Mouse (Mus musculus) A20 (cell line): ENCODE data around the gene Nhej1.

ENCODE experiments used
- DNase-seq: peaks from one replicate; pipeline ENCODE4 v3.0.0-alpha.2; 2011; ENCODE audit warnings: low read depth, low spot score

The Nhej1 gene

DNA sequence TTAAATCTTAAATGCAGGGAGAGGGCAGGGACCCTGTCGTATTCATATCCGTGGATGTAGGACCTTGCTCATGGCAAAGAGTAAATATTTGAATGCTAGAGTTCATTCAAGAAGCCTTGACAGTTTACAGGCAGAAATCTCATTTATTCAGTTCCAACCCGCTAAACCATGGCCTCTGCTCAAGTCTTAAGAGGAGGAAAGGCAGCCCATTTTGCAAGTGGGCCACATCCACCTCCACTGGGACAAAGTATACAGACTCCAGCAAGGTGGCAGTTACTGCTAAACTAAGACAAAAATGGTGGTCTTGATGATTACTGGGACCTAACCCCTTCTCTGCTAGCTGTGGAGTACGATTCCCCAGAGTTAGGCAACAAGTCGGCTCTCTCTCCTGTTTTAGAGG lies 418 bp upstream of the Nhej1 start:
- no peak for DNase-seq

DNA sequence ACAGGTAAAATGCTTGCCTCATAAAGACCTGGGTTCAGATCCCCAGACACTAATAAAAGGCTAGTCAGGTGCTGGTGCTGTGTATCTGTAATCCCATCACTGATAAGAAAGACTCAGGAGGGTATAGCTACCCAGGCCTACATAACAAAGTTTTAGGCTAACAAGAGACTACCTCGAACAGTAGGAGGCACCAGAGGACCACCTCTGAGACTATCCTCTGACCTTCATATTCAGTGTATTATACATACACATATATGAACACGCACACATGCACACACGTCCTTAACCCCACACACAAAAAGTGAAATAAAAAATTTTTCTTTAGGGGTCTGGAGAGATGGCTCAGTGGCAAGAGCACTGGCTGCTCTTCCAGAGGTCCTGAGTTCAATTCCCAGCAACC lies 2.8 kb downstream of the Nhej1 start:
- peak; percentile 66 for DNase-seq

DNA sequence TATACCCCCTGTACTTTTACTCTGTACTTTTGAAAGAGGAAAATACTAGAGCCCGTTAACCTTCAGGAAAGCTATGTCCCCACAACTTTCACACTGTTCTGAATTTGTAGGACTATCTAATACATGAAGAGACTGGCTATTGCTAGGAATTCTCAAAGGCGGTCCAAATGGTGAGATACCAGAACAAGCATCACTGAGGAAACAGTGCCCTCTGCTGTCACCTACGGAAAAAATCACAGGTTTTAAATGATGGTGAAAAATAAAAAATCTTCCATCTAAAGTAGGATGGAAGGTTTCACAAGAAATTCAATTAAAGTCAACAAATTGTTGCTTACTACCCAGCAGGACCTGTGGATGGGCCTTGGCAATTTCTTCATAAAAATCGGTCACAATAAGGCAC lies 72.9 kb downstream of the Nhej1 start:
- DNase-seq = peak; percentile 33

DNA sequence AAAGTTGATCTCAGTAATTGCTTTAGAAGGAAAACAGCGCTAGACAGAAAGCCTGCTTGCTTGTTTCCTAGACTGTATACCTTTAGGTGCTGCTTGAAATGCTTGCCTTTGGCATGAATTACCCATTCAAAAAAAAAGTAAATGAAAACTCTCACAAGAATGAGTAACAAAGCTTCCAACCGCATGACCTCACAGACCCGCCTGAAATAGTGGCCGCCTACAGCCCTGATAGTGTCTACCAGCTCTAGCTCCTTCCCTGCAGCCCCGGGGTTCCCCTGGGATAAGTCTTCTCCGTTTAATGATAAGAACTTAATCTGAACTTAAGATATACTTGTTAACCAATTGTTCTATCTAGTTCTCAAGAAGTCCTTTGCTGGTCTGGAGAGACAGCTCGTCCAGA lies 73.6 kb downstream of the Nhej1 start:
- DNase-seq = no peak

DNA sequence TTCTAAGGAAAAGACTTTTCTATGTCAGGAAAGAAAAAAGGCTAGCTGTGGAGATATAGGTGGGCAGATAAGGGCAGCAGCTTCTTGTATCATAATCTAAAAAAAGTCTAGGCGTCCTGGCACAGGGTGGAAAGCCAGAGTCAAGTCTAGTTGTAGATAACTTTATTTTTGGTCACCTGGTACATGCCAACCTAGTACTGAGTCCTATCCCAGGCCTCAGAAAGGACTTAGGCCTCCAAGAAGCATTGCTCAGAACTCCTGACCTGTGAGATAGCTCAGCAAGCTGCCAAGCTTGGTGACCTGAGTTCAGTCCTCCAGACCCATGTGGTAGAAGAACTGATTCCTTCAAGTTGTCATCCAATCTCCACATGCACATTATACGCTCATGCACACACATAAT lies 76.4 kb downstream of the Nhej1 start:
- no peak for DNase-seq

DNA sequence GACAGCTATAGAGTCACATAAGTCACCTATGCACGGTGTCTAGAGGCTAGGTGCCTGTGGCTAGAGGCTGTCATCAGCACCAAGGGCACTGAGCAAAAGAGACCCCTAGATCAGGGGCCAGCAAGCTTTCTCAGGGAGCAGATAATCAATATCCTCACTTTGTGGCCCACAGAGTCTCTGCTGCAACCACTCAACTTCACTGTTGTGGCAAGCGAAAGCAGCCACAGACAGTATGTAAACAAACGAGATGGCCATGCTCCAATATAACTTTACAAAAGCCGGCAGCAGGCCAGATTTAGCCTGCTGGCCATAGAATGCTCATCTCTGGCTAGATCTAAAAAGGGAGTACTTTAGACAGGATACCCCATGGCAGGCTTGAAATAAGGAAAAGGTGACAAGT lies 77.0 kb downstream of the Nhej1 start:
- DNase-seq = no peak

DNA sequence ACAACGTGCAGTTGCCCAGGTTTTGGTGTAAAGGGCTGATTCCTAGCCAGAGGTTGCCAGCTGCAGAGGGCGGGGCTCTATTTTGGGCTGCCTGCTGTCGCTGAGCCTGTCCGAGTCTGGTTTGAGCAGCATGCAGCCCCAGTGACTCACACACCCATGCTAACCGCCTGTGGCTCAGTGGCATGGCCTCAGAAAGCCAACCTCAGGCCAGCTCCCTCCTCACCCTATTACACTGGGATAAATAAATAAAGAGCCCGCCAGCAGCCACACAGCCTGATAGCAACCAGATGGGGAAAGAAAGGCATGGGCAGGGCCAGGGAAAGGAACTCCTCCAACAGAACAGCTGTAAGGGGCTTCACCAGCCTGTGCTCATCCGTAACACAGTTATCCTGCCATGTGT lies 84.6 kb downstream of the Nhej1 start:
- DNase-seq = peak; percentile 20

DNA sequence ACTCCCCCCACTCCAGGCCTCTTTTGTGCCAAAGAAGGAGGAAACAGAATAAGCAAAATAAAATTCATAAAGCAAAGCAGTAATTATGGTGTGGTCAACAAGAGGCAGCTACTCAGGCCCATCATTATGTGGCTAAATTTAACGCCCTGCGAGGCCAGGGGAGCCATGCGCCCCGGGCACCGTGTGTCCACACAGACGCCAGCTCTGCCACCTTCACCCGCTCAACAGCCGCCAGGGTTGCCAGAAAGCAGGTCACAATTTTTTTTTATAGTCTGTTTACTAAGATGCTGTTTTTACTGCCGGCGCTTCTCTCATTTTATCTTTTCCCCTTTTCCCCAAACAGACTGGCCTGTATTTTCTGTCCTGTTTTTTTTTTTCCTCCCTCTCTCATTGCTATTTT lies 93.0 kb downstream of the Nhej1 start:
- DNase-seq = no peak

DNA sequence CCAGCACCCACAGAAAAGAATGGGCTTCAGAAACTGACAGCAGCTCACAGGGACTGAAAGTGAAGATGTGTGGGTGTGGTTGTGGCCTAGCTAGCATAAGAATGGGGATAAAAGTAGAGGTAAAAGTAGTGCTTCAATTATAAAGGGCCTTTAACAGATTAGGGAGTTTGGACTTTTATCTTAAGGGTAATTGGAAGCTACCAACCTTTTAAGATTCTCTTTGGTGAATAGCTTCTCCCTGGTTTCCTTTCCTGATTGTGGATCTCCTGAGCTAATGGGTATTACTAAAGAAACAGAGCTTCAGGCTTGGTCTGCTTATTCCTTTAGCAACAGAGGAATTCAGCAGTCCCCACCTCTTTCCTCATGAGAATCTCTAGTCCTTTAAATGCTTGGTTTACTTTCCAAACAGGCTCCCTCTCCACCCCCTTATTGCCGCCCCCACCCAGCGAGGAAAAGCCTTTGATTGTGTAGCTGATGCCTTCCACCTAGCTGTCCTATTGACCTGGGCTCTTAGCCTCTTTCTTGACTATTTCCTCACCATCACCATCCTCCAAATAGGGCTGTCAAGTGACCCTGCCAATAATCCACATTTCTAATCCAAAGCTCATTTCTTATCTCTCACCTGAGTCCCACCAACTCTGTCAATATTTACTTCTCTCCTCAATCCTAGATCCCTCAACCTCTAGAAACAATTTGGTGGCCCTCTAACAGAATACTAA lies 97.8 kb downstream of the Nhej1 start:
- no peak for DNase-seq

DNA sequence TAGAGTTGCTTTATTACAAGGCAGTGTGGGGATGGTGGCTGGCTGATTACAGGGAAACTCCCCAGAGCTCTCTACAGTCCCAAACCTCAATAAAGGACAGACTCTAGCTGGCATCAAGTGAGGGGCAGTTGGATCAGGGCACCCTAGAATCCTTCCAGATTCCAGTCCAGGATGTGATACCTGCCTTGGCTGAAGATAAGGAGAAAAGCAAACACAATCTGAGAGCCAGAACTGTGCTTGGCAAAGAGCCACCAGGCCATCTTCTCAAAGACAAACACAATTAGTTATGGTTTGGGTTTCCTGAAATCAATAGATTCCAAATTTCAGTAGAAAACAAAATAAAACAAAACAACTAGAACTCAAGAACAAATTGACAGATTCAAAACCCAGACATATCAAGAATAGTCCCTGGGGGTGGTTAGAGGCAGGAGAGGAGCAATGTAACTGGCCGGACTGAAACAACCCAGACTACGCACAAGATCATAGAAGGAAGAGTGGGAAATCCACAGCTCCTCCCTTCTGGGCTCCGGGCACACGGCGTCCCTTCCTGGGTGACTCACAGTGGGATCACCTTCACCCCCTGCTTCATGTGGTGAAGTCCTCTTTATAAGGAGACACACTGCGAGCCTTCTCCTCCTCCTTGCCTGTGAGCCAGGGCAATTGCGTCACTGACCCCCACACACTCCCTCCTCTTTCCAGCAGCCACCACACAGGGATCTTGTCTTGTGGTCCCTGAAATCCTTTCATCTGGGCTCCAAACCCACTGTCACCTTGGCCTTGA lies 100.4 kb downstream of the Nhej1 start:
- no peak for DNase-seq

DNA sequence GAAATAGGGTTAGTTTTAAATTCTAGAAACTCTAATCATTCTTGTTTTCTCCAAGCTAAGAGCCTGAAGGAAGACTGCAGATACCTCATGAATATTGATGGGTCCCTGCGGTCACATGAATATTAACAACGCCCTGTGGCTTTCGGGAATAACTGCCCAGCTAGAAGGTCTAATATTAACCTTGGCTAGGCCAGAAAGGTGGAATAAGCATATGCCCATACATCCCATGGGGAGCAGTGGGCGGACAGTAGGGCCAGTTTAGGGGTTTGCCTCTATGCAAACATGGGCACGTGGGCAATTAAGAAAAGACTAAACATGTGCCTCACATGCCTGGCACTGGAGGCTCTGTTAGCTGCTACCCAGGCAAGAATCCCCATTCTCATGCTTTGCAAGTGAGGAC lies 102.8 kb downstream of the Nhej1 start:
- no peak for DNase-seq

DNA sequence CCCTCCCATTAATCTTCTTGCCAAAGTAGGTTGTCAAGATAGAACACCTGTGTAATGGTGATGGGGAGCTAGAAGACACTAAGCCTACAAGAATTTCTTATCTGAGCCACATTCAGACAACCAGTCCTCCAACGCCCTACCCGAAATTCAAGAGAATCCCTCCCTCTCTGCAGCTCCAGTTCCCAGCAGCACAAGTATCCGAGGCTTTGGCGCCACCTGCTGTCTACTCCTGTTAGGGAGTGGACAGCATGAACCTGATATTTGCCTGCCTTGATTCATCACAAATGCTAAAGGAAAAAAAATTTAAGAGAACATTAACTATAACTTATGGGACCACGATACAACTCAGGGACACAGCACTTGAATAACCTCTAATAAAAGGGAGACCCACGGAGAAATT lies 108.2 kb downstream of the Nhej1 start:
- peak; percentile 77 for DNase-seq

DNA sequence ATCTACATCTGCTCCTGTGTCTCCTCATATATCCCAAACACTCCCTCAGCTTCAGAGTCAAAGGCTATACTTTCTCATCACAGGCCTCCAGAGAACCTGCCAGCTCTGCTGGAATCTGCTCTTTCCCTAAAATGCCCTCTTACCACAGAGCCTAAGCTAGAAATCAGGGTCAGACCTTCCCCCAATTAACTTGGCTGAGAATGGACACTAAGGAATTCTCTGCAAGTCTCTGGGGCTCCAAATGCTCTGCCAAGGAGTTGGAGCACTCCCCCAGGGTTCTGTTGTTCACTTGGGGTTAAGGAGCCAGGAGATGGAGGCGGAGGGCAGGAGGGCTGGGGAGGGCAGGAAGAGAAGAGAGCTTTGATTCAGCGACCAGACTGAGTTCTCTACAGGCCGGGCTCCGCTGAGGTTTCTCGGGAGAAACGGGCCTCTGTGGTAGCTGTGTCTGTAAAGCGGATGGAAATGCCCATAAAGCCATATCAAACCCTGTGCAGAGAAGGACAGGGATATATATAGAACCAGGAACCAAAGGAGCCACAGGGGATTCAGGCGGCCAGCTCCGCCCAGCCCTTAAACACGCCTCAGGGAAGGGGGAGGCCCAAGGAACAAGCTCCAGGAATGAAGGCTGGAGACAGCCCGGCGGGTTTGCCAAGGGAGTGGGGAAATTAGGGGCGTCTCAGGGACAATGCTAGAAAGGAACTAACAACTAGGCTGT lies 109.3 kb downstream of the Nhej1 start:
- DNase-seq = no peak

DNA sequence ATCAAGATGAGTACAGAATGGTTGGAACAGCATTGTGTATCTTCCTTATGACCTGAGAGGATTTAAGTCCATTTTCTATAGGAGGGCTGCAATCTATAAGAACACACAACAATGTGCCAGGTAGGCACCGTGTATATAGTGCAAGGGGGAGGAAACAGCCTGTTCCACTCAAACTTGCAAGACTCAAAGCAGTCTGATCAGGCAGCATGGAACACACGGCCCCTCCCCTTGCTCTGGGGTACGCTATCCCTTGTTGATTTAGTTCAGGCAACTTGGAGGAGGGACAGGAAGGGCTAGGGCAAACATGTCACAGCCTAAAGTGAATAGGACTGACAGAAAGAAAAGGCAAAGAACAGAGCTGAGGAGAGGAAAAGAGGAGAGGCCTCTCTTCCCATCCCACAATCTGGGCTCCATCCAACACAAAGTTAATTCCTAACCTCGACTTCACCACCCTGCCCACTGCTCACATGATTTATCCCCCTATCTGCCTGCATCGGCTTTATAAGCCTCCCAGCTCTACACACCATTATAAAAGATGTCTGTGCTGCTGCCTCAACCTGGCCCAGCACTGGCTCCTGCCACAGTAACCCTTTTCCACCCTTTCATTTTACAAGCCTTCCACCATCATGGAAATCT lies 110.7 kb downstream of the Nhej1 start:
- no peak for DNase-seq

DNA sequence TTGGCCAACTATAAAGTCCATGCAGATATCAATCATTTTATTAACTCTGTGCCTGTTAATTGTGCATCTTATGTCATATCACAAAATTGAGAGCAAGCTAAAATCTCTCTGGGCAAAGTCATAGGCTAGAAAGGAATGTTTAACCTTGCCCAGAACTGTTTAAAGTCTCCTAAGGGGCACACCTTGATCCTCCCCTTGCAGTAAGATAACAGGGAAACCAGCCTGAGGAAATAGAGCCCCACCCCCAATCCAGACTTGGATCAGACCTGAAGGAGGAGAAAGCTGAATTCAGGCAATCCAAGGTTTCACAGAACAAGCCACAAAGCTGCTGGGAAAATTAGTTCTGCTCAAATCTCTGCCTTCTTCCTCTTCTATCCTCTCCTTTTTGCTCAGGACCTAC lies 114.2 kb downstream of the Nhej1 start:
- no peak for DNase-seq

DNA sequence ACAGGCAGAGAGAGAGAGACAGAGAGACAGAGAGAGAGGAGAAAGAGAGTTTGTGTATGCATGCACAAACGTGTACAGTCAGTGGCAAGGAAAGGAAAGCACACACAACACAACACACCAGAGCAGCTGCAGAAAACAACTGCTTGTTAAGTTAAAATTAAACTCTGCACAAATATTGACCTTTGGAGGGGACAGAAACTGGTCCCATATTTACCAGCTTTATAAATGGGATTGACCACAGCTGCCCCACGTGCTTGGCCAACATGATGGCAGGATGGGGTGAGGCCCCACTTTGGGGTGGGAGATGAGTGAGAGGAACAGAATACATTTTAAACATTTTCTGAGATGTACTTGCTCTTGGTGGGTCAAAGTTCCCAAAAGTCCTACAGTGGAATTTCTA lies 114.8 kb downstream of the Nhej1 start:
- no peak for DNase-seq

DNA sequence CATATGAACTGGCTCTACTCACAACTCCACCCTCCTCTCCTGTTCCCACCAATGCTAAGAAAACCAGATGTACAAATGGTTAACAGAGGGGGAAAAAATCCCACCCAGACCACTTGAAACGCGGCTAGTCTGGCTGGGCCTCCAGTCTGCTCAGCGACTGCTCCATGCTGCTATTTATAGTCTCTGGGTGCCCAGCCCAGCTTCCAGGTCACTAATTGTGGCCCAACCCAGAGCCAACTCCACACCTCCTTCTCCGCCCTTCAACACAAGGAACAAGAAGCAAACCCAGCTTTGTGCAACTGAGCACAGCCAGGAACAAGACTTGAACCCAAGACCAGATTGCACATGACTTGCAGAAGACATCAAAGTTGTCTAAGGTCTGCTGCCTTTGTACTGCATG lies 119.0 kb downstream of the Nhej1 start:
- DNase-seq = no peak

DNA sequence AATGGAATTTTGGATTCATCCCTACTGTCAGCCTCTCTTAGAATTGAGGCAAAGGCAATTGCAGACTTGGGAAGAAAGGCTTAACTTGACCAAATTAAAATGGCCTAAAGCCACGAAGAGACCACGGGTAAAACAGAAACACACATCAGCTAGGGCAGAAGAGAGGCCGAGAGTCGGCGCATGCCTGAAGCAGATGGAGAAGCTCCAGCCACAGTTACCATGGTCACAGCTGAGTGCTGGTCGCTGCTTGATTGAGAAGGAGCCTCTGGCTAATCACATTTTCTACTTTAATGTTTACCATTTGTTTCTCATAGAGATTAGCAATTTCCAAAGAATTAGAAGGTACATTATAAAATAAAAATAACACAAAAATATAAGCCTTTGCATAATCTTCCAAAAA lies 123.8 kb downstream of the Nhej1 start:
- no peak for DNase-seq

DNA sequence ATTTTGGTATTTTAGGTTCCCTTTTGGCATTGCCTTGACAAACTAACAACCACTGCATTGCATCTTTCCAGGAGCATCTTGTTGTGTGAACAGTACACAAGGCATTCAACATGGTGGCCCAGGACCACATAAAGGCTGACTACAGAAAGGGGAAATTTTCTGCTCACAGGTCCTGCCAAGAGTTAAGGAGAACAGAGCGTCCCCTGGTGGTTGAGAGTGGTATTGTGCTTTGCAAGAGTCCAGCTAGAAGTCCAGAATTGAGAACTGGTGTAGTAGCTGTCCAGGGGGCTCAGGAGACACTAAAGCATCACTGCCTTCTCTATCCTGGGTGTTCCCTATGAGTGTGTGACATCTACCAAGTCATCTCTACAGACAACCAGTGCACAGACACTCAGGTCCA lies 124.5 kb downstream of the Nhej1 start:
- peak; percentile 67 for DNase-seq

DNA sequence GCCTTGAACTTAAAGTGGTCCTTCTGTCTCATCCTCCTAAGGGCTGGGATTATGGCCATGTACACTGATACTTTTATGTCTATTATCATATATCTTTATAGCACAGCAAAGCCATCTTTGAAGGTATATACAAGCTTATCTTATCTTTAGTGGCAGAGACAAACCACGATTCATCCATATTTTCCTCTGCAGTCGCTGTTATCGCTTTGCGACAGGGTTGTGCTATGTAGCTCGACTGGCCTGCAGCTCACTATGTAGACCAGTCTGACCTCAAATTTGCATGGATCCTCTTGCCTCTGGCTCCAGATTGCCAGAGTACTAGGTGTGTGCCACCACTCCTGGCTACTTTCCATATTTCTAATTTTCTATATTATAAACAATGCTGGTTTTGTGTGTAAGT lies 125.8 kb downstream of the Nhej1 start:
- DNase-seq = no peak

DNA sequence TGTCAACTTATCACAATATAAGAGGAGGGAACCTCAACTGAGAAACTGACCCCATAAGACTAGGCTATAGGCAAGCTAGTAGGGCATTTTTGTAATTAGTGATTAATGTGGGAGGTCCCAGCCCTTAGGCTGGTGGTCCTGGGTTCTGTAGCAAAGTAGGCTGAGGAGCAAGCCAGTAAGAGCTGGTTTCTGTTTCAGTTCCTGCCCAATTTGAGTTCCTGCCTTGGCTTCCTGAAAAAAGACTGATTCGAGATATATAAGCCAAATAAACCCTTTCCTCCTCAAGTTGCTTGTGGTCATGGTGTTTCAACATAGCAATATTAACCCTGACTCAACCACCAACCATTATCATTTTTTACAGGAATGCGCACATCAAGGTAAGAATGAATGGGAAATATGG lies 127.8 kb downstream of the Nhej1 start:
- no peak for DNase-seq

DNA sequence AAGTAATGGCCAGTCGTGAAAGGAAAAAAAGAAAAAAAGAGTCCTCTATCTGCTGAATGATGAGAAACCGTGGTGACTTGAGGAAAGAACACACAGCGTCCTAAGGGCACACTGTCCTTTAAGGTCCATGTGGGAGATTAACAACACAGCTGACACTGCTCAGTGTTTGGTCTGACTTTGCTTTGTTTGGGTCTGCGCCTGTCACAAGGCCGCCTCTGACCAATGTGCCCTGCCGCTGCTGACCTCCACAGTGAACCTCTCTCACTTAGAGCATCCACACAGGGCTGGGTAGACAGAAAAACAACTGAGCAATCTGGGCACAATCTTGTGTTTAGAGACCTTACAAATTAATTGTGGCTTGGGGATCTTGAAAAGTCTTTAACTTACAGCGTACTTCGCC lies 148.0 kb downstream of the Nhej1 start:
- DNase-seq = no peak
